Mouse (Mus musculus) megakaryocyte, embryonic 14.5 days (primary cell): ENCODE results near the gene Ndufs6. TPM values are rescaled to one million over a fixed set of nuclear protein-coding genes. Genes with fewer than 3 reads are reported as not detected.

Experiments used
- H3K27me3 ChIP-seq: replicated peaks from 2 replicates; pipeline ENCODE3; 2012; ENCODE audit warnings: inconsistent platforms
- H3K36me3 ChIP-seq: replicated peaks from 2 replicates; pipeline ENCODE3; 2012; ENCODE audit warnings: low read length, inconsistent platforms, mixed read lengths
- H3K4me1 ChIP-seq: 2 replicates; pipeline ENCODE4 v1.6.1; 2012; ENCODE audit warnings: inconsistent platforms
- H3K4me3 ChIP-seq: replicated peaks from 2 replicates; pipeline ENCODE3; 2012; ENCODE audit warnings: moderate library complexity, mild to moderate bottlenecking, inconsistent platforms
- H3K9me3 ChIP-seq: 2 replicates; pipeline ENCODE4 v1.6.1; 2012; ENCODE audit warnings: inconsistent platforms
- FLI1 ChIP-seq: IDR thresholded peaks from 2 replicates; pipeline ENCODE4 v1.6.1; 2012; ENCODE audit warnings: low read length, inconsistent platforms, mixed read lengths
- GATA1 ChIP-seq: IDR thresholded peaks from 3 replicates; pipeline ENCODE4 v1.6.1; 2012; ENCODE audit warnings: mixed read lengths, low read length, inconsistent platforms, borderline replicate concordance
- polyA plus RNA-seq: library from polyadenylated mRNA; stranded (reverse); fragments of >175 nt; gene quantifications from 2 replicates; pipeline ENCODE4 v1.2.3, GENCODE M21; 2012; ENCODE audit warnings: low replicate concordance; ENCODE audit not compliant: insufficient read depth

Gene Ndufs6
- polyA plus RNA-seq, 1 experiment, result 302 TPM

- Histone ChIP-seq H3K9me3 (no peaks in the 10 kb centered on the region), H3K4me3 (no peak overlapping the region), H3K27me3 (peaks cover 48% of the 10 kb centered on the region), H3K36me3 (no peaks in the 10 kb centered on the region), H3K4me1 (peaks cover 20% of the 10 kb centered on the region)
- TF ChIP-seq GATA1 (no peak), FLI1 (no peak)
Observed at GRCm38 (mm10) chr13:73310183-73310929, 18.0 kb downstream of the Ndufs6 start.

DNA sequence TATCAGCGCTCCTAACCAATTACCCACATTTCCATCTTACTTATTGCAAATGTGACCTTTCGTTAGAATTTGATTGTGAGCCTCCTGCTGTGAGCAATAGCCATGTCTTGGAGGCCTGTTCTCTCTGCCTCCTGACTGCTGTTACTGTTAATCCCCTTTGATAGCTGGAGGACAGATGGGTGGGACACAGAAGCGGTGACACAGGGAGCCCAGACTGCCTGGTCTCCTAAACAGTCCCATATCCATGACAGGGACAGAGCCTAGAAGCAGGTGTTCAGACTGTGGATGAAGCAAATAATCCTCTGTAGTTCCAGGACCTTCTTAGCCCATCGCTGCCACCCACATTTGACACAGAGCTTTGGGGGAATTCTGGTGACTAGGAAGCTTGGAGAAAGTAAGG, 21.9 kb downstream of the Ndufs6 start:
- no peaks in the 10 kb centered on the region for H3K9me3 ChIP-seq
- TF ChIP-seq FLI1, result no peak
- TF ChIP-seq GATA1, result no peak

GRCm38 (mm10) chr13:73306085-73306410, 22.3 kb downstream of the Ndufs6 start:
- no peaks in the 10 kb centered on the region for H3K9me3 ChIP-seq
- no peaks in the 10 kb centered on the region for H3K36me3 ChIP-seq
- H3K27me3 ChIP-seq, result peaks cover 60% of the 10 kb centered on the region
- no peak for TF ChIP-seq FLI1
- no peak for TF ChIP-seq GATA1
- no peak overlapping the region for H3K4me3 ChIP-seq
- peaks cover 26% of the 10 kb centered on the region for H3K4me1 ChIP-seq

More for the DNA sequence above, 21.9 kb downstream of the Ndufs6 start:
- peaks cover 62% of the 10 kb centered on the region for H3K27me3 ChIP-seq
- no peaks in the 10 kb centered on the region for H3K36me3 ChIP-seq
- H3K4me1 ChIP-seq, result peaks cover 26% of the 10 kb centered on the region
- H3K4me3 ChIP-seq, result no peak overlapping the region

DNA sequence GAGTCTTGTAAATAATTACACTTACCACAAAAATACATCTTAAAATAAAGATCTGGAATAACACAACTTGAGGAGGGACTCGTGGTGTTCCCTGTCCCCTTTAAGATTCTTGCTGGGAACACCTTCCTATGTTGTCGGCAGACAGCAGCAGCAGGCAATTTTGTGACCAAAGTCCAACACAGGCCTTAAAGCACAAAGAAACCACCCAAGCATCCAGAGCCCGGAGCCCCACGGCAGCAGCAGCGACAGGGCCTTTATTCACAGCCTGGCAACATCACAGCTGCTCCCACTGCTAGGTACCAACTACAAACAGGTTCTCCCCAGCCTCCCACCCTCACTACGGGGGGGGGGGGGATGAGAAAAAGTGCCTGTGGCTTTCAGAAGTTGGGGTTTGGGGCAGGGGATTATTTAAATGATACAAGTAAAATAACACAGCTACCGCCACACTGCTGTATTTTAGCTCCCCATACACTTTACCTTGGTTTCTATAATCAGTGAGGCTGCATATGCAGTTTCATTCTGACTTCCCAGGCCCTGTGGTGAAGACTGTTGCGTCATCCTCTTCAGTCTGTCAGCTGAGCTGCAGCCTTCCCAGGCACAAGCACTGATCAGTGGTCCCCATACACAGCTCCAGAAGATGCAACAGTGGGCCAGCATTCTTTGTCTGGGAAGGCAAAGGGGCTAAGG, 22.8 kb downstream of the Ndufs6 start:
- Histone ChIP-seq H3K9me3 (no peaks in the 10 kb centered on the region), H3K27me3 (peaks cover 57% of the 10 kb centered on the region), H3K4me1 (peaks cover 25% of the 10 kb centered on the region), H3K4me3 (no peak overlapping the region), H3K36me3 (no peaks in the 10 kb centered on the region)
- no peak for TF ChIP-seq FLI1
- no peak for TF ChIP-seq GATA1

DNA sequence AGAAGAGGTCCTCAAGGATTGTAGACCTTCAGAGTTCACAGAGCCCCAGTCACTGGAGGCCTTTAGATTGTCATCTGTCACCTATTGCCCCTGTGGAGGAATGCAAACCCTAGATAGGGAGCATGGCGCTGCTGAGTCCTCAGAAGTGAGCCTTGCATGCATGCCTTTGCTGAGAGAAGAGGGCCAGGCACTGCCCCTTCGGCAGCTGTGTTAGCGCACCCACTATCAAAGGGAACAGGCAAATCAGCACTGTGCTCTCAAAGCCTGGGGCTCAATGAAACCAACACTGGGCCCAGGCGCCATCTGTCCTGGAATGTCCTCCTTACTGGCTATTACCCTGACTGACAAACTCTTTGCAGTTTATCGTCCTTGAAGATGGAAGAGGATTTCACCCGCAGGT, 23.6 kb downstream of the Ndufs6 start:
- TF ChIP-seq GATA1 (no peak), FLI1 (no peak)
- Histone ChIP-seq H3K36me3 (no peaks in the 10 kb centered on the region), H3K27me3 (peaks cover 59% of the 10 kb centered on the region), H3K4me1 (peaks cover 23% of the 10 kb centered on the region), H3K9me3 (no peaks in the 10 kb centered on the region), H3K4me3 (no peak overlapping the region)

GRCm38 (mm10) chr13:73299322-73299721, 29.0 kb downstream of the Ndufs6 start:
- H3K4me1 ChIP-seq, result peaks cover 26% of the 10 kb centered on the region
- peaks cover 25% of the 10 kb centered on the region for H3K27me3 ChIP-seq
- H3K9me3 ChIP-seq, result peaks cover 7% of the 10 kb centered on the region; the same call in 1 of the 2 replicates
- no peaks in the 10 kb centered on the region for H3K36me3 ChIP-seq
- no peak overlapping the region for H3K4me3 ChIP-seq
- TF ChIP-seq GATA1 (no peak), FLI1 (no peak)

- Histone ChIP-seq H3K27me3 (peaks cover 21% of the 10 kb centered on the region), H3K36me3 (no peaks in the 10 kb centered on the region), H3K9me3 (peaks cover 10% of the 10 kb centered on the region; the same call in 1 of the 2 replicates), H3K4me3 (no peak overlapping the region), H3K4me1 (peaks cover 23% of the 10 kb centered on the region)
- TF ChIP-seq FLI1 (no peak), GATA1 (no peak)
Observed at GRCm38 (mm10) chr13:73298717-73299116, 29.6 kb downstream of the Ndufs6 start.

DNA sequence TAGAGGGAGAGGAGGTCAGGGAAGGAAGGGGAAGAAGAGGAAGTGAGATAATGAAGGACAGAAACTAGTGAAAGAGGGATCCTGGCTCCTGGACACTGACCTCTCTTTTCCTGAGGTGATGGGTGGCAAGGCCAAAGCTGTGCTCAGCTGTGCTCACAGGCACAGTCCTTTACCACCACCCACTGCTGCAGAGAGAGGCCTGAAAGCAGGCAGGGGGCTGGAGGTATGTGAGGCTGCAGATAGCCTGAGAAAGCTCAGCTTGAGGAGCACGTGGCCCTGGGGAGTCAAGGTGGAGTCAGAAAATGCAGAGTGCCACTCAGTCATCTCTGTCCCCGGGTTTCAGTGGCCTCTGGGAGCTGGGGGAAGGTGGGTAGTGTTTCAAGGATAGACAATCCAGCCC, 37.2 kb downstream of the Ndufs6 start:
- Histone ChIP-seq H3K9me3 (peaks cover 8% of the 10 kb centered on the region; the same call in 1 of the 2 replicates), H3K4me1 (peaks cover 18% of the 10 kb centered on the region), H3K4me3 (no peak overlapping the region), H3K36me3 (no peaks in the 10 kb centered on the region), H3K27me3 (peaks cover 42% of the 10 kb centered on the region)
- TF ChIP-seq FLI1, result no peak
- TF ChIP-seq GATA1, result no peak

DNA sequence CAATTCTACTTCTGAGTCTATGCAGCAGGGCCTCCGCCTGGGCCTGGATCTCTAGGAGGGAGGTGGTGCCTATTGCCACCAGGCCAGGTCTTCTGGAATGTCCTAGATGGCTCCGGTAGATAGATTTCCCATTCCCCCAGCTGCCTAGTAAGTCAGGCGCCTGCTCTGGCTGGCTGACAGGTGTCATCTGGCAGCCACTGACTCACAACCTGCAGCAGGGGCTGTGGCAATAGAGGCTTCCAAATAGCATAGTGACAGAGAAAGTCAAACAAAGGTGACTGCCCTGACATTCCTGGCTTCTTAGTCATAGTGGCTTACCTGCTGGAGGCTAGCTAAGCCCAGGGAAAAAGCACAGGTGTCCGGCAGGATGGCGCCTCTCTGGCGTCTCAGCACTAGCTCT, 38.1 kb downstream of the Ndufs6 start:
- Histone ChIP-seq H3K36me3 (no peaks in the 10 kb centered on the region), H3K4me3 (no peak overlapping the region), H3K4me1 (peaks cover 18% of the 10 kb centered on the region), H3K9me3 (peaks cover 8% of the 10 kb centered on the region; the same call in 1 of the 2 replicates), H3K27me3 (peaks cover 42% of the 10 kb centered on the region)
- TF ChIP-seq GATA1 (no peak), FLI1 (no peak)

DNA sequence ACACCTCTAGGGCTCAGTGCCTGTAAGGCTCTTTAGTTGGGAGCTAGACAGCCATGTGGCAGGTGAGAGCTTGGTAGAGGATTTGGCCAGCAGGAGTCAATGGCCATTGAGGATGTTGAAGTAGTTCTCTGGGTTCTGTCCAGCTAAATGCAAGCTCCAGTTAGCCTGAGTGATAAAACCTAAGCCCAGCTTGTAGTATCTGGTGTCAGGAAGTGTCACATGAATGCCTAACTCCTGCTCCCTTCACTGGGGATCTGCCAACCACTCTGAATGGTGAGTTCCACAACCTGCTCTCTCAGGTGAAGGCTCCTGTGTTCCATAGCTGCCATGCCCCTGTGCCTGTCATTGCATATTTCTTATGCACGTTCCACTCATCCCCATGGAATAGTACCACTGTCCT, 44.8 kb downstream of the Ndufs6 start:
- H3K36me3 ChIP-seq, result no peaks in the 10 kb centered on the region
- H3K27me3 ChIP-seq, result peaks cover 46% of the 10 kb centered on the region
- TF ChIP-seq GATA1, result no peak
- TF ChIP-seq FLI1, result no peak
- H3K4me3 ChIP-seq, result no peak overlapping the region
- H3K9me3 ChIP-seq, result no peaks in the 10 kb centered on the region
- H3K4me1 ChIP-seq, result peaks cover 4% of the 10 kb centered on the region; the same call in 1 of the 2 replicates
